Mouse (Mus musculus): ENCODE measurements at regions not wholly inside any gene's neighbourhood (a gene's known extent, or its start where the extent isn't known, plus 50 kb on each side); places are given as distances from the start of the nearest gene placed in this dataset.

- ATAC-seq (replicated peaks; ENCODE audit: low FRiP score, poor library complexity, severe bottlenecking), result no peak
Observed at GRCm38 (mm10) chr9:32901287-32901686, 265.3 kb downstream of the Ets1 start.

DNA sequence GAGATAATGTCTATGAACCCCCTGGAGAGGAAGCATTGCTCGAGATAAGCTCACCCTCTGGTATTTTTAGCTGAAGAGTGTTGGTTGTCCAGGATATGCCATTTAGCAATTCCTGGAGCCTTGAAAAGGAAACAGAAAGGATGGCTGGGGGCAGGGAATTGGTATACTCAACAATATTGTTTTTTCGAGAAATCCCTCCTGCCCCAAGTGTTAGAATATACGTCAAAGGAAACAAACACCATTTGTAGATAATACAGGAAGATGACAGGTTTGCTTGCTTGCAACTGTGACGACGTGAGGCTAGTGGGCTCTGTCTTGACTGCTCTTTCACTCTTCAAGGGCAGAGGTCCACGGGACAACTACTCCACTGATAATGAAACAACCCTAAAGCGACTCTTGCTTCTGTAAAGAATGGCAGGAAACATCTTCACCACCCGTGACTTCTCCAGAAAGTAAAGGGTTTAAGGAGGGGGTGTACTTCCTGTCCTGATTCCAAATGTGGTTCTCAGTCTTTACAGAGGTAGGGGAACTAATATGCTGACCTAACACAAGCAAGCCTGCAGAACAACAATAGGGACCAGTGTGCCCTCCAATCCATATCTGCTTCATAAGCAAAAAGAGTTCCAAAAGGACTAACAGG is 270.3 kb downstream of the Ets1 start:
- no peak for ATAC-seq (replicated peaks; ENCODE audit: low FRiP score, poor library complexity, severe bottlenecking)

- ATAC-seq (replicated peaks; ENCODE audit: low FRiP score, poor library complexity, severe bottlenecking), result no peak
Observed at GRCm38 (mm10) chr9:32910641-32911040, 274.6 kb downstream of the Ets1 start.

GRCm38 (mm10) chr9:32915633-32916032 is 279.6 kb downstream of the Ets1 start:
- no peak for ATAC-seq (replicated peaks; ENCODE audit: low FRiP score, poor library complexity, severe bottlenecking)

DNA sequence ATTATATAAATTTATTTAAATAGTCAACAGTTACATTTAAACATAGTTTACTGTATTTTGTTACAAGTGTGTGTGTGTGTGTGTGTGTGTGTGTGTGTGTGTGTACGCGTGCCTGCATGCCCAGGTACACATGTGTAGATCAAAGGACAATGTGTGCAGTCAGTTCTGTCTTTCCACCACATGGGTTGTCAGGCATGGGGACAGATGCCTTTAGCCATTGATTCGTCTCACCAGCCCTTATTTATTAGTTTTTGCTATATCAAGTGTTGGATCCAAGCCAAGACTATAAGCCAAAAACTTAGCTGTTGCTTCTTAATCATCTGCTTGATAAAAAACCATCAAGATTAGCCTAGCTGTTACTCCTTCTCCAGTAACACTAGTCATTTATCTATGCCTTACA is 280.7 kb downstream of the Ets1 start:
- ATAC-seq (replicated peaks; ENCODE audit: low FRiP score, poor library complexity, severe bottlenecking), result no peak

- ATAC-seq (replicated peaks; ENCODE audit: low FRiP score, poor library complexity, severe bottlenecking), result no peak
Observed at GRCm38 (mm10) chr9:32923925-32924324, 287.9 kb downstream of the Ets1 start.

- ATAC-seq (replicated peaks; ENCODE audit: low FRiP score, poor library complexity, severe bottlenecking), result no peak
Observed at GRCm38 (mm10) chr9:32924333-32924886, 288.4 kb downstream of the Ets1 start.

GRCm38 (mm10) chr9:32925036-32925435 is 289.0 kb downstream of the Ets1 start:
- ATAC-seq (replicated peaks; ENCODE audit: low FRiP score, poor library complexity, severe bottlenecking), result no peak

DNA sequence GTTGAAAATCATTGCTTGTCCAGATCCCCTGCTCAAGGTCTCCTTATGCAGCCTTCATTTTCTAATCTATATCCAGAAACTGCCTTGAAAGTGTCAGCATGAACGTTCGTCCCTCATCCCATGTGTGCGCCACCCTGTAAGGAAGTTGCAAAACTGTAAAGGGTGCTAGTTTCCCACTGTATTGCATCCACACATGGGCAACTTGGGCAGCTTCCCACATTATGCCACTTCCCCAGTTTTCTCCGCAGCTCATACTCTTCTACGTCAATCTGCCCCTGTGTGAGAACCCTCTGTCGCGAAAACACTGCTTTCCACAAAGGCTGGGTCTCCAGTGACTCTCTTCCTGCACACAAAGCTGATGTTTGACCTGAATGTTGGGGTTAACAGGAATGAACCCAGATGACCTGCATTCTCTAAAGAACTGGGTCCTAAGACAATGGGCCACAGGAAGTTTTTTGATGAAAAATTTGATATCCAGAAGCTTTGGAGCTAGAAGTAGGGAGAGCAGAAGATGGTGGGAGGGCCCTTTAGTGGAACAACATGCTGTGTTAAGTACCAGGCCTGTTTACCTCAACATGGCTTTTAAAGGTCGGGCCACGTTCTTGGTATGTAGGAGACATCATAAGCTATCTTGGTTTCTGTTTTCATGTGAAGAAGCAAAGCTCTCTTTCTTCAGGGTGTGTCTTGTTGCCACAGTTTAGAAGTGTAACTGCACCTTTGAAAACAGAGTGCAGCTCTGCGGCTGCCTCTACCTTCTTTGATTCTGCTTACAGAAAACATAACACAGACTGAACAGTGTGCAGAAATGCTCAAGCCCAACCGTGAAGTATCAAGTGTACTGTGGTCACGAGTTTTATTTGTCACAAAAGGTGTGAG is 289.9 kb downstream of the Ets1 start:
- no peak for ATAC-seq (replicated peaks; ENCODE audit: low FRiP score, poor library complexity, severe bottlenecking)

DNA sequence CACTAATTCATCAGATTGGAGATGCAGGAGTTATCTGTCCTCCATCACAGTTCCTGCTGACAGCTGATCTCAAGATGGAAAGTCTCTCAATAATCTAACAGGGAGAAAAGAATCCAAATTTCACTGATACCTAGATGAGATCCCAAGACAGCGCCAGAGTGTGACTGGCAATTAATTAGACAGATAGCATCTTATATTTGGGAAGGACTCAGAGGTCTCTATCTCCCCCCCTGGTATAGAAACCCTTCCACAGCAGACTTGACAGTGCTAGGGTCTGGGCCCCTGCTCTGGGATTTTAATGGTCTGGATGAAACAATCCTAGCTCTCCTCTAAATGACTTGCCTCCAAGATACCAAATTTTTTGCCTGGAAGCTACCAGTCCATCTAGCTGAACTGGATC is 291.6 kb downstream of the Ets1 start:
- no peak for ATAC-seq (replicated peaks; ENCODE audit: low FRiP score, poor library complexity, severe bottlenecking)

- ATAC-seq (replicated peaks; ENCODE audit: low FRiP score, poor library complexity, severe bottlenecking), result no peak
Observed at GRCm38 (mm10) chr9:32928289-32929000, 292.4 kb downstream of the Ets1 start.

- ATAC-seq (replicated peaks; ENCODE audit: low FRiP score, poor library complexity, severe bottlenecking), result no peak
Observed at GRCm38 (mm10) chr9:32929331-32929730, 293.3 kb downstream of the Ets1 start.

DNA sequence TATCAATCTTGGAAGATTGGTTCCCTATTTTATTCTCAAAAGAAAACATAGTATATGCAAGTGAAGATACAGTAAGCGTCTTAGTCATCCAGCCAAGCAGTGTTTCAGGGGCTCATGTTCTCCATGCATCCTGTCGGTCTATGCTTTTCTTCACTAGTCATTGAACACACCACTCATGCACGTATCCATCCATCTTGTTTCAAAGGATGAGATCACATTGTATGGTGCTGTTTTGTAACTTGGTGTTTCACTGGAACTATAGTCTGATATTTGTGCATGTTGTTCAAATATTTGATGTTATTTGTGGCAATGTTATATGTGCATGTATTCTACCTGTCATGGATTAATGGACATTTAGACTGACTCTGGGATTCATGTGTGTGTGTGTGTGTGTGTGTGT is 293.8 kb downstream of the Ets1 start:
- ATAC-seq (replicated peaks; ENCODE audit: low FRiP score, poor library complexity, severe bottlenecking), result no peak

DNA sequence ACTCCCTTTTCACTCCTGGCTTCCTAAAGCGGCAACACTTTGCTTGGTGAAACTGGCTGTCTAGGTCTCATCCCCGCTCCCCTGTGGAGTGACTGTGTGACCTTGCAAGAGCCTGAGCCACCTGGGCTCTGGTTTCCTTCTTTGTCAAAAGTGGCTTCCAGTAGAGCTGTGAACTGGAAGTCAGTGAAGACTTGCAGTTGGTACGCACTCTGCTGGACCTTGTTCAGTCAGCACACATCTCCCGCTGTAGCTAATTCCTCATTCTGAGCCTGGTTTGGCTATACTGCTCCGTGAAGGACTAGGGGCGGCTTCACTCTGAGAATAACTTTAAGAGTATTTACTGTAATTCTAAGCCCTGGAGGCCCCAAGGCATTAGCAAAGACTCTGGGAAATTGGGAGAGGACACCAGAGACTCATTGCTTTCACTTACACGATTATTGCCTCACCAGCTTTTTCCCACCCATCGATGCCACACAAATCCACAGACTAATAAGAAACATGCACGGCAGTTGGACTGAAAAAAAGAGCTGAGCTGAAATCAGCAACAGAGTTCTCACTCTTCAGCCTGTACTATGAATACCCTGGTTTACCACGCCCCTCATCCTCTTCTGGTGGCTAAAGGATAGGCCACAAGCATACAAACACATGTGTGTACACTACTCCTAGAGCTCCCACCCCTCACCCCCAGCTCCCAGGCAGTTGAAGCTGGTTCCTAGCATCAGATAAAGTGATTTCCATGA is 295.4 kb downstream of the Ets1 start:
- no peak for ATAC-seq (replicated peaks; ENCODE audit: low FRiP score, poor library complexity, severe bottlenecking)

GRCm38 (mm10) chr9:32933237-32934071 is 297.4 kb downstream of the Ets1 start:
- no peak for ATAC-seq (replicated peaks; ENCODE audit: low FRiP score, poor library complexity, severe bottlenecking)

DNA sequence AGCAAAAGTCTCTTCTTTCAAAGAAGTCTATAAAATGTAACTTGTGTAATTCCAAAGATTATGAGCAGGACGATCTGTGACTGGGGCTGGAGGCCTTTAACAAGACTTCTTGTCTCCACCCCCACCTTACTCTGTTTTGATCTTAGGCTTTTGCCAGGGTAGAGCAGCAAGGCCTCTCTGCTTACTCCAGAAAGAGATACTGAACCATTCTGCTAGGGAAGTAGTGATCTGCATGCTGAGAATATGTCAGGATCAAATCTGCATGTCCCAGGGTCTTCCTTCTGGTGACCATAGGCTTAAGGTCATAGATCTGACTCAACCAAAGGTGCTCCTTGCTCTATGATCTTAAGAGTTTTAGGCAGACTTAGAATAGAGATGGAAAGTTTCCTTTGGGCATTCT is 298.4 kb downstream of the Ets1 start:
- ATAC-seq (replicated peaks; ENCODE audit: low FRiP score, poor library complexity, severe bottlenecking), result no peak

GRCm38 (mm10) chr9:32936462-32936861 is 300.4 kb downstream of the Ets1 start:
- no peak for ATAC-seq (replicated peaks; ENCODE audit: low FRiP score, poor library complexity, severe bottlenecking)

GRCm38 (mm10) chr9:32937391-32937790 is 301.4 kb downstream of the Ets1 start:
- no peak for ATAC-seq (replicated peaks; ENCODE audit: low FRiP score, poor library complexity, severe bottlenecking)

GRCm38 (mm10) chr9:32938857-32939256 is 302.8 kb downstream of the Ets1 start:
- no peak for ATAC-seq (replicated peaks; ENCODE audit: low FRiP score, poor library complexity, severe bottlenecking)

Measured in erythroid progenitor cell, adult 5-6 weeks (primary cell).